Mouse (Mus musculus): ENCODE results near the gene Gm45140.

- TF ChIP-seq CTCF (IDR thresholded peaks at IDR 0.05; ENCODE audit: borderline replicate concordance, insufficient read depth, low read length) (no peak), POLR2A (IDR thresholded peaks at IDR 0.05; ENCODE audit: low read depth, low read length) (no peak)
Observed at GRCm38 (mm10) chr6:87814486-87814885, 21.1 kb downstream of the Gm45140 start.

All from embryonic fibroblast, embryonic 13.5 days (primary cell).